Mouse (Mus musculus) hindbrain, embryonic 11.5 days (tissue): Measurements from ENCODE around the gene Fgl2. TPM values are rescaled to one million over a fixed set of nuclear protein-coding genes. Genes with fewer than 3 reads are reported as not detected.

ENCODE experiments used
- ATAC-seq: fragments of 200-750 bp; cut with Nextera tagmentation; 2 replicates; pipeline ENCODE4 v1.8.0; 2017; ENCODE audit warnings: mild to moderate bottlenecking, moderate TSS enrichment, moderate library complexity; ENCODE audit not compliant: low FRiP score
- DNase-seq: peaks from one replicate; pipeline ENCODE4 v3.0.0-alpha.2; 2015; ENCODE audit warnings: low spot score
- H3K27ac ChIP-seq: fragments of 300-500 bp; sonication (generic); 2 replicates; pipeline ENCODE4 v1.5.1; 2014; ENCODE audit warnings: mild to moderate bottlenecking, low read depth, low read length
- H3K27me3 ChIP-seq: fragments of 300-500 bp; sonication (generic); 2 replicates; pipeline ENCODE4 v1.6.1; 2014; ENCODE audit warnings: mild to moderate bottlenecking, low read length, moderate library complexity, mixed read lengths; ENCODE audit not compliant: control insufficient read depth, insufficient read depth
- H3K36me3 ChIP-seq: fragments of 300-500 bp; sonication (generic); 2 replicates; pipeline ENCODE4 v1.6.1; 2014; ENCODE audit warnings: mild to moderate bottlenecking, low read length, moderate library complexity, mixed read lengths; ENCODE audit not compliant: control insufficient read depth, insufficient read depth
- H3K4me1 ChIP-seq: fragments of 300-500 bp; sonication (generic); replicated peaks from 2 replicates; pipeline ENCODE4 v1.6.1; 2014; ENCODE audit warnings: low read length, mixed read lengths; ENCODE audit not compliant: control insufficient read depth, insufficient read depth
- H3K4me2 ChIP-seq: fragments of 300-500 bp; sonication (generic); replicated peaks from 2 replicates; pipeline ENCODE4 v1.6.1; 2014; ENCODE audit warnings: mild to moderate bottlenecking, low read depth, low read length
- H3K4me3 ChIP-seq: fragments of 300-500 bp; sonication (generic); 2 replicates; pipeline ENCODE4 v1.5.1; 2014; ENCODE audit warnings: low read depth, low read length
- H3K9ac ChIP-seq: fragments of 300-500 bp; sonication (generic); 2 replicates; pipeline ENCODE4 v1.6.1; 2014; ENCODE audit warnings: low read depth, low read length
- H3K9me3 ChIP-seq: fragments of 300-500 bp; sonication (generic); 2 replicates; pipeline ENCODE4 v1.6.1; 2016; ENCODE audit warnings: low read length; ENCODE audit not compliant: control insufficient read depth
- WGBS: fragments of 180-500 bp; shearing (Covaris S2); extraction: QIAGEN DNeasy Blood & Tissue Kit; methylation state at CpG from one replicate; pipeline ENCODE4 v1.1.7; 2014; 5-methylcytosine and 5-hydroxymethylcytosine counted together
- polyA plus RNA-seq: library from polyadenylated mRNA; unstranded; fragments of >200 nt; fragmentation: Nextera tagmentation; extraction: Ambion mirVana; gene quantifications from 2 replicates; pipeline ENCODE4 v1.2.1, GENCODE M21; 2014

Gene Fgl2
- polyA plus RNA-seq, 1 experiment from 2014 or later = 4.0 TPM

DNA sequence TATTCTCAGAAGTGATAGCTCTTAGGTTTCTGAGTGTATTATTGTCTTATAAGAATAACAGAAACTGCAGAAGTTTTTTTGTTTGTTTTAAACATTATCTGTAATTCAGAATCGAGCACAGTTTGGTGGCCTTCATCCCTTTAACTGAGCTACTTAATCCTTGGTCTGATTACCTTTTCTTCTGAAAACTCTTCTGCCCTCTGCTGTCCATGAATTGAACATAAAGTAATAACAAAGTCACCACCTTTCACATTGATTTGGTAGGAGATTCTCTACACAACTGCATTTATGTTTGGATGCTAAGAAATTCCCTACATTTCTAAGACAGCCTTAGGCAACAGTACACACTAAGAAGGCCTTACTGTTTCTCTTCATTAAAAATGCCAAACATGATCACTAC lies 48.2 kb downstream of the Fgl2 start:
- no peak overlapping the region for H3K4me2 ChIP-seq
- H3K27ac ChIP-seq = no peak overlapping the region
- no peak overlapping the region for H3K9ac ChIP-seq
- no peaks in the 10 kb centered on the region for H3K9me3 ChIP-seq
- no peak overlapping the region for H3K4me3 ChIP-seq
- no peaks in the 10 kb centered on the region for H3K4me1 ChIP-seq
- H3K36me3 ChIP-seq = no peaks in the 10 kb centered on the region
- WGBS = 51% methylated on average over 1 of the region's 1 CpGs
- peak; percentile 19 for DNase-seq
- no peaks in the 10 kb centered on the region for H3K27me3 ChIP-seq
- ATAC-seq = no peak

DNA sequence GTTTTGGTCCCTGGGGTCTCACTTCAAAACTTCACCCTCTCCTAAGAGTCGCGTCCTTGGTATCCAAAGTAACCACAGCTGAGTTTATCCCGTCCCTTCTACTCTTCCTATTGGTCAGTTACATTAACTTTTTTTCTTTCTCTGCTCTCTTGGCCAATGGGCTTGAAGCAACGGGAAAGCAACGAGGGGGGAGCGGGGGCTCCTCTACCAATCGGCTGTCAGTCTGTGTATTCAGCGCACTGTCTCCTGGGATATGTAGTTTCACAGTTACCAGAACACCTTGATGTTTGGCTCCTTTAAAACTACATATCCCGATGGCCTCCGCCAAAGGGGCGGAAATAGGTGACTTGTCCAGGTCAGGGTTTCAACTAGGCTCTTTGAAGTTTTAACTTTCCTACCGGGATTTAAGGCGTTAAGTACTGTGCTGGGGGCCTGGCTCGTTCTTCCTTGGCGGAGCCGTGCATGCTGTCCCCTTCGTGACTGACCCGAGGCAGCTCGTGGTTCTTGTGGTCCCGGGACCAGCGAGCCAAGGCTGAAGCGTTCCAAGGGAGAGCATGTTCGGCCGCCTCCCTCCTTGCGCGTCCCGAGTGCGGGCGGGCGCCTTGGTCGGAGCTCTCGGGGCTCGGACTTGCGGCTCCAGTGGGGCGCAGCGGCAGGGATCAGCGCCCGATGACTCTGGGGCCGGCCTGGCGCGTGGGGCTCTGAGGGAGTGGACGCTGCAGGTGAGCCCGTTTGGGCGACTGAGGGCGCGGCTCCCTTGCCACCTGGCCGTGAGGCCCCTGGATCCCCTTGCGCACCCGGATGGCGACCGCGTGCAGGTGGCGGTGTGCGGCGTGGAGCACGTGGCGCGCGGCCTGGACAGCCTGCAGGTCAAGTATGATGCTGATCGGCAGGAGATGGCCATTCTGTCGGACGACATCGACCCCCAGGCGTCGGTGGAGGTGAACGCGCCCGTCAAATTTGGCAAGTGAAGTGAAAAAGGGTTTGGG lies 52.5 kb downstream of the Fgl2 start, which contains the start of the genes Ccdc146 and Fam185a:
Gene Ccdc146, minus strand, starts transcription at position 64 of the 989 bp plus-strand sequence.
Gene Fam185a, plus strand, starts transcription at position 345 of the 989 bp plus-strand sequence.
- no peak within 1 kb of the TSS for H3K27ac ChIP-seq

DNA sequence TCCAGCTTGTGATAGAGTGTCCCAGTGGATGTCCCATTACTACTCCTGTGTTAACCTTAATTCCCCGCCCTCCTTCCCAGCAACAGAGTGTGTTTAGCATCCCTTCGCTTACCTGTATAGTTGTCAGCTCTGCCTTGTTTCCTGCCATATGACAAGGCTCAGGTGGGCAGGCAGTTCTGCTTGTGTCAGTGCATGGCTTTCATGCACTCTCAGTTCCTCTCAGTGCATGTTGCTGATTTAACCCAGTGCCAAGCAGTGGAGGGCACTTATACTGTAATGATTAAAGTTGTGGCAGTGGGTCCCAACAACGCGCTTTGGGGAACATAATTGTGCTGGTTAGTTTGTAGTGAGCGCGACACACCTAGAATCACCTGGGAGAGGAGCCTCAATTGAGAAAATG lies 54.2 kb downstream of the Fgl2 start:
- H3K4me1 ChIP-seq = no peaks in the 10 kb centered on the region
- ATAC-seq = no peak
- H3K36me3 ChIP-seq = no peaks in the 10 kb centered on the region
- no peaks in the 10 kb centered on the region for H3K27me3 ChIP-seq
- DNase-seq = no peak
- no peak overlapping the region for H3K27ac ChIP-seq
- no peak overlapping the region for H3K4me2 ChIP-seq
- H3K4me3 ChIP-seq = no peak overlapping the region
- no peaks in the 10 kb centered on the region for H3K9me3 ChIP-seq
- no peak overlapping the region for H3K9ac ChIP-seq
- 94% methylated on average over 6 of the region's 6 CpGs for WGBS

More for the DNA sequence above, 52.5 kb downstream of the Fgl2 start, which contains the start of the genes Ccdc146 and Fam185a:
- H3K9me3 ChIP-seq = no peaks in the 10 kb centered on the region
- no peaks in the 10 kb centered on the region for H3K4me1 ChIP-seq
- no peaks in the 10 kb centered on the region for H3K27me3 ChIP-seq
- ATAC-seq (peak; percentile 100), DNase-seq (peak; percentile 93)
- under 1% methylated on average over 68 of the region's 68 CpGs for WGBS
- H3K36me3 ChIP-seq = no peaks in the 10 kb centered on the region
- H3K9ac ChIP-seq = peak within 1 kb of the TSS; percentile 61
- peak within 1 kb of the TSS; percentile 90 for H3K4me2 ChIP-seq
- H3K4me3 ChIP-seq = peak within 1 kb of the TSS; percentile 81

Other genes starting within 250 kb of the Fgl2 start
- gene Gsap, start 186.4 kb upstream of the Fgl2 start, polyA plus RNA-seq = 2.3 and 2.7 TPM in 2 replicates
- gene Ccdc146, start 52.0 kb downstream of the Fgl2 start, polyA plus RNA-seq = 0.88 and 1.5 TPM in 2 replicates
- 4.7 and 5.7 TPM in 2 replicates for gene Fam185a, start 52.3 kb downstream of the Fgl2 start, polyA plus RNA-seq
- gene Lrrc17, start 170.9 kb downstream of the Fgl2 start, polyA plus RNA-seq = 23.6 and 27.3 TPM in 2 replicates